24 mouse cellular contexts compared by ENCODE assay signal in the genomic region with DNA sequence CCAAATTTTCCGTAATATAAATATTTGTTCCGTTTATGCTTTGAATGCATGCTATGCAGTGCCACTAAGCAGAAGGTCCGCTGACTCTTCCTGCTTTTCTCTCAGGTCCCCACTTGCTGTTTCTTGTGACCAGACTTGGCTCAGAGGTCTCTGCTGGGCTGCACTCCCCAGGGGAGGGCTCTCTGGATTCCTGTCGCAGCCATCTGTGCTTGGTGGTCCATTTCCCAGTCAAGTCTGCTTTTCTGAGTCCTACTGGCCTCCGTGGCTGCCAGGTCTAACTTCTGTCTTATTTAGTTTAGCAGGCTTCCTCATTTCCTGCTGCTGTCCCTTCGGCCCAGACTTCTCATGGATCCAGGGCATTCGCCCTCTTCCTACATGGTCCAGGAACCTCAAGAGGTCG.
DNase-seq lines count a peak whose midpoint lies in the region; ATAC-seq and TF ChIP-seq lines count a peak whose summit lies in the region.
"Had no signal": no experiment of that assay in that cellular context is flagged by ENCODE, and none has a peak within 500 bp of the region (broad histone marks: within the 10 kb centered on the region; RNA-seq: fewer than 3 reads in every experiment).

No protein-coding gene starts in this region.

- peaks cover 3% of the 10 kb centered on the region for H3K4me1 ChIP-seq in lung, embryonic 16.5 days (replicated peaks; ENCODE audit: control insufficient read depth, insufficient read depth, low read length)
- H3K4me1 ChIP-seq in lung, adult 2 months (ENCODE audit: control insufficient read depth, insufficient read depth, low read length) = no peaks in the 10 kb centered on the region
- peaks cover 24% of the 10 kb centered on the region for H3K4me1 ChIP-seq in embryonic facial prominence, embryonic 15.5 days
- H3K4me1 ChIP-seq in stomach, embryonic 14.5 days (ENCODE audit: control insufficient read depth, insufficient read depth, low read length) = peaks cover 9% of the 10 kb centered on the region; the same call in 1 of the 2 replicates
- no peaks in the 10 kb centered on the region for H3K4me1 ChIP-seq in intestine, postnatal 0 days (replicated peaks; ENCODE audit: control insufficient read depth, insufficient read depth, low read length)
- H3K4me1 ChIP-seq: forebrain, embryonic 13.5 days; neural tube, embryonic 13.5 days had no signal

- WGBS in lung, embryonic 16.5 days = 38% methylated on average over 8 of the region's 8 CpGs
- 32% methylated on average over 8 of the region's 8 CpGs for WGBS in lung, adult 2 months
- 38% methylated on average over 8 of the region's 8 CpGs for WGBS in embryonic facial prominence, embryonic 15.5 days
- WGBS in stomach, embryonic 14.5 days = 61% methylated on average over 8 of the region's 8 CpGs
- WGBS in intestine, postnatal 0 days = 56% methylated on average over 8 of the region's 8 CpGs

- 0 out of 2 replicates have a peak overlapping the region, but pooled peaks have one; percentile 9 for H3K9ac ChIP-seq in lung, embryonic 16.5 days (ENCODE audit: low read length)
- H3K9ac ChIP-seq in embryonic facial prominence, embryonic 15.5 days = no peak overlapping the region
- H3K9ac ChIP-seq in stomach, embryonic 14.5 days (replicated peaks; ENCODE audit: low read depth, low read length) = no peak overlapping the region
- no peak overlapping the region for H3K9ac ChIP-seq in intestine, postnatal 0 days (ENCODE audit: low read depth, low read length)
- H3K9ac ChIP-seq: forebrain, embryonic 13.5 days; heart, embryonic 15.5 days; hindbrain, embryonic 15.5 days; intestine, embryonic 15.5 days; neural tube, embryonic 13.5 days had no signal

- H3K4me2 ChIP-seq in lung, embryonic 16.5 days (ENCODE audit: low read depth, low read length) = no peak overlapping the region
- H3K4me2 ChIP-seq in embryonic facial prominence, embryonic 15.5 days (replicated peaks) = no peak overlapping the region
- H3K4me2 ChIP-seq in stomach, embryonic 14.5 days (replicated peaks; ENCODE audit: low read depth, low read length) = no peak overlapping the region
- no peak overlapping the region for H3K4me2 ChIP-seq in intestine, postnatal 0 days (replicated peaks; ENCODE audit: low read depth)
- H3K4me2 ChIP-seq: forebrain, embryonic 13.5 days; heart, embryonic 15.5 days; hindbrain, embryonic 15.5 days; intestine, embryonic 15.5 days; neural tube, embryonic 13.5 days had no signal

- peak; percentile 50 to 75 for DNase-seq in cerebellum, postnatal 10 days
- DNase-seq in cerebellum, adult 11 months = no peak
- no peak for DNase-seq in lung, adult 2 months
- DNase-seq in gastrocnemius, postnatal 10 days = no peak
- DNase-seq: adrenal gland, adult 8-10 months; gastrocnemius, postnatal 25 days; heart, adult 2 months; heart, postnatal 4 days; kidney, postnatal 25 days; lung, postnatal 10 days; right cerebral cortex, postnatal 4 days; thymus, postnatal 14 days had no signal

- no peak overlapping the region for H3K27ac ChIP-seq in lung, embryonic 16.5 days (ENCODE audit: low read length)
- peak overlapping the region; percentile 81 for H3K27ac ChIP-seq in embryonic facial prominence, embryonic 15.5 days (replicated peaks)
- peak overlapping the region; percentile 0; the same call in 1 of the 2 replicates for H3K27ac ChIP-seq in stomach, embryonic 14.5 days (ENCODE audit: low read length)
- H3K27ac ChIP-seq in intestine, postnatal 0 days (ENCODE audit: low read depth, low read length) = no peak overlapping the region
- H3K27ac ChIP-seq: forebrain, embryonic 13.5 days; heart, adult 2 months; heart, embryonic 15.5 days; hindbrain, embryonic 15.5 days; intestine, embryonic 15.5 days; layer of hippocampus, adult 2 months; midbrain, embryonic 10.5 days; neural tube, embryonic 13.5 days had no signal

- H3K27me3 ChIP-seq in lung, embryonic 16.5 days (ENCODE audit: control insufficient read depth, insufficient read depth, low read depth, low read length) = no peaks in the 10 kb centered on the region
- H3K27me3 ChIP-seq in embryonic facial prominence, embryonic 15.5 days = no peaks in the 10 kb centered on the region
- no peaks in the 10 kb centered on the region for H3K27me3 ChIP-seq in stomach, embryonic 14.5 days (ENCODE audit: control insufficient read depth, insufficient read depth, low read length)
- no peaks in the 10 kb centered on the region for H3K27me3 ChIP-seq in intestine, postnatal 0 days (replicated peaks; ENCODE audit: control insufficient read depth, insufficient read depth, low read length)
- H3K27me3 ChIP-seq: forebrain, embryonic 13.5 days; heart, embryonic 15.5 days; hindbrain, embryonic 15.5 days; intestine, embryonic 15.5 days; neural tube, embryonic 13.5 days had no signal

- TF ChIP-seq CTCF in lung, adult 2 months (IDR thresholded peaks at IDR 0.05; ENCODE audit: insufficient read depth, low read length) = no peak
- no peak for TF ChIP-seq CTCF in intestine, postnatal 0 days (IDR thresholded peaks at IDR 0.05; ENCODE audit: low read depth)

- H3K4me3 ChIP-seq in lung, embryonic 16.5 days (ENCODE audit: low read length) = no peak overlapping the region
- no peak overlapping the region for H3K4me3 ChIP-seq in lung, adult 2 months (replicated peaks; ENCODE audit: extremely low read depth, low read depth, low read length)
- no peak overlapping the region for H3K4me3 ChIP-seq in embryonic facial prominence, embryonic 15.5 days (replicated peaks)
- H3K4me3 ChIP-seq in stomach, embryonic 14.5 days (ENCODE audit: low read depth, low read length) = no peak overlapping the region
- H3K4me3 ChIP-seq in intestine, postnatal 0 days (ENCODE audit: low read depth, low read length) = no peak overlapping the region
- H3K4me3 ChIP-seq: forebrain, embryonic 13.5 days; heart, adult 2 months; heart, embryonic 15.5 days; hindbrain, embryonic 15.5 days; intestine, embryonic 15.5 days; layer of hippocampus, adult 2 months; midbrain, embryonic 10.5 days; neural tube, embryonic 13.5 days had no signal

- no peak for ATAC-seq in lung, embryonic 16.5 days (ENCODE audit: low read depth)
- ATAC-seq in embryonic facial prominence, embryonic 15.5 days (ENCODE audit: insufficient number of reproducible peaks, low FRiP score, low TSS enrichment, low read depth) = no peak
- no peak for ATAC-seq in stomach, embryonic 14.5 days (ENCODE audit: insufficient number of reproducible peaks, insufficient read depth, low FRiP score, low read depth)
- no peak for ATAC-seq in intestine, postnatal 0 days
- ATAC-seq: activated CD4-positive, CD25-positive, alpha-beta regulatory T cell, adult 4 months; forebrain, embryonic 13.5 days; intestine, embryonic 15.5 days had no signal

- H3K9me3 ChIP-seq in lung, embryonic 16.5 days (ENCODE audit: control insufficient read depth, low read length) = no peaks in the 10 kb centered on the region
- H3K9me3 ChIP-seq in embryonic facial prominence, embryonic 15.5 days (replicated peaks) = no peaks in the 10 kb centered on the region
- H3K9me3 ChIP-seq in stomach, embryonic 14.5 days (ENCODE audit: control insufficient read depth, low read depth, low read length) = no peaks in the 10 kb centered on the region
- H3K9me3 ChIP-seq in intestine, postnatal 0 days (ENCODE audit: control insufficient read depth) = no peaks in the 10 kb centered on the region
- H3K9me3 ChIP-seq: forebrain, embryonic 13.5 days; heart, embryonic 15.5 days; hindbrain, embryonic 15.5 days; intestine, embryonic 15.5 days; midbrain, embryonic 10.5 days; neural tube, embryonic 13.5 days had no signal

- no peaks in the 10 kb centered on the region for H3K36me3 ChIP-seq in lung, embryonic 16.5 days (ENCODE audit: control insufficient read depth, insufficient read depth, low read length)
- H3K36me3 ChIP-seq in embryonic facial prominence, embryonic 15.5 days = no peaks in the 10 kb centered on the region
- no peaks in the 10 kb centered on the region for H3K36me3 ChIP-seq in stomach, embryonic 14.5 days (ENCODE audit: control insufficient read depth, insufficient read depth, low read length)
- H3K36me3 ChIP-seq in intestine, postnatal 0 days (ENCODE audit: control insufficient read depth, insufficient read depth) = no peaks in the 10 kb centered on the region
- H3K36me3 ChIP-seq: heart, embryonic 15.5 days; hindbrain, embryonic 15.5 days; intestine, embryonic 15.5 days; midbrain, embryonic 10.5 days; neural tube, embryonic 13.5 days had no signal

- no peak for TF ChIP-seq POLR2A in lung, adult 2 months (IDR thresholded peaks at IDR 0.05; ENCODE audit: borderline replicate concordance, extremely low read depth, low read depth, low read length)

Comparison
In these comparisons a context has a peak if more than half of its experiments do, and no peak if none do; other contexts are left out.
1. DNase-seq: peak in cerebellum, postnatal 10 days (2 of 2); none in cerebellum, adult 11 months (single experiment), lung, adult 2 months (single experiment) and gastrocnemius, postnatal 10 days (single experiment).
2. H3K27ac ChIP-seq: peak in embryonic facial prominence, embryonic 15.5 days (single experiment) and stomach, embryonic 14.5 days (single experiment); none in lung, embryonic 16.5 days (single experiment) and intestine, postnatal 0 days (single experiment).